Mouse (Mus musculus) CH12.LX (cell line): ENCODE measurements around the gene Fam171a2. TPM values are rescaled to one million over a fixed set of nuclear protein-coding genes. Genes with fewer than 3 reads are reported as not detected.

ENCODE experiments used
- DNase-seq: peaks from one replicate; pipeline ENCODE4 v3.0.0-alpha.2; 2013; ENCODE audit errors: extremely low read depth
- H3K27ac ChIP-seq: 2 replicates; pipeline ENCODE4 v1.5.1; 2012; ENCODE audit warnings: low read depth, mild to moderate bottlenecking, control low read depth, moderate library complexity; ENCODE audit not compliant: insufficient read depth
- H3K27me3 ChIP-seq: replicated peaks from 2 replicates; pipeline ENCODE3; 2012; ENCODE audit warnings: inconsistent platforms
- H3K36me3 ChIP-seq, 2 experiments: replicated peaks in 1 of 2; 2 replicates each; pipeline versions ENCODE3 to v1.6.1; 2012; ENCODE audit warnings: inconsistent platforms in 1 of 2, low read length in 1 of 2, mild to moderate bottlenecking in 1 of 2, mixed read lengths in 1 of 2, moderate library complexity in 1 of 2; ENCODE audit not compliant: control insufficient read depth in 1 of 2, insufficient read depth in 1 of 2
- H3K4me1 ChIP-seq, 2 experiments: 2 replicates each; pipeline ENCODE4 v1.6.1; 2012; ENCODE audit warnings: inconsistent platforms in 1 of 2, moderate library complexity in 1 of 2; ENCODE audit not compliant: insufficient read depth in 2 of 2, control insufficient read depth in 1 of 2
- H3K4me2 ChIP-seq: 2 replicates; pipeline ENCODE4 v1.6.1; 2012; ENCODE audit warnings: low read depth, mild to moderate bottlenecking, control low read depth; ENCODE audit not compliant: poor library complexity, insufficient read depth, severe bottlenecking
- H3K4me3 ChIP-seq, 3 experiments: fragments of 150-350 bp in 1 of 3; sonication (generic) in 1 of 3; replicated peaks in 1 of 3; 2 replicates each; pipeline versions ENCODE3 to v1.5.1; 2011 to 2012; ENCODE audit warnings: low read depth in 2 of 3, low read length in 2 of 3, mild to moderate bottlenecking in 2 of 3, moderate library complexity in 2 of 3, control low read depth in 1 of 3, improper control_type of control experiment in 1 of 3, inconsistent platforms in 1 of 3, mixed read lengths in 1 of 3; ENCODE audit not compliant: poor library complexity in 1 of 3
- H3K79me2 ChIP-seq: replicated peaks from 2 replicates; pipeline ENCODE4 v1.6.1; 2012; ENCODE audit warnings: mild to moderate bottlenecking, moderate library complexity; ENCODE audit not compliant: control insufficient read depth, poor library complexity, insufficient read depth, severe bottlenecking; ENCODE audit errors: extremely low read depth
- H3K9ac ChIP-seq: 2 replicates; pipeline ENCODE4 v1.6.1; 2012; ENCODE audit warnings: low read depth, mild to moderate bottlenecking, control low read depth, moderate library complexity; ENCODE audit not compliant: insufficient read depth
- H3K9me3 ChIP-seq: replicated peaks from 2 replicates; pipeline ENCODE3; 2012; ENCODE audit warnings: low read length, inconsistent platforms, mixed read lengths
- CHD2 ChIP-seq: IDR thresholded peaks from 2 replicates; pipeline ENCODE4 v1.6.1; 2011; ENCODE audit warnings: low read length, improper control_type of control experiment
- ELF1 ChIP-seq: IDR thresholded peaks from 2 replicates; pipeline ENCODE4 v1.6.1; 2014; ENCODE audit warnings: low read depth, mild to moderate bottlenecking, inconsistent platforms, low read length, improper control_type of control experiment
- EP300 ChIP-seq: IDR thresholded peaks from 2 replicates; pipeline ENCODE4 v1.6.1; 2011; ENCODE audit warnings: low read length, improper control_type of control experiment
- ETS1 ChIP-seq: conservative IDR thresholded peaks from 2 replicates; pipeline ENCODE4 v1.6.1; 2012; ENCODE audit warnings: low read depth, mild to moderate bottlenecking, inconsistent platforms, low read length, improper control_type of control experiment, moderate library complexity
- GABPA ChIP-seq: IDR thresholded peaks from 2 replicates; pipeline ENCODE4 v1.6.1; 2012; ENCODE audit warnings: low read depth, low read length, improper control_type of control experiment, inconsistent platforms; ENCODE audit not compliant: insufficient replicate concordance
- HCFC1 ChIP-seq: IDR thresholded peaks from 2 replicates; pipeline ENCODE4 v1.6.1; 2012; ENCODE audit warnings: low read depth, mild to moderate bottlenecking, inconsistent platforms, low read length, improper control_type of control experiment
- IRF4 ChIP-seq: IDR thresholded peaks from 2 replicates; pipeline ENCODE4 v1.6.1; 2014; ENCODE audit warnings: low read depth, mild to moderate bottlenecking, inconsistent platforms, low read length, improper control_type of control experiment
- JUN ChIP-seq: IDR thresholded peaks from 2 replicates; pipeline ENCODE4 v1.6.1; 2011; ENCODE audit warnings: low read depth, mild to moderate bottlenecking, low read length, improper control_type of control experiment, moderate library complexity; ENCODE audit not compliant: insufficient read depth
- JUND ChIP-seq: conservative IDR thresholded peaks from 2 replicates; pipeline ENCODE4 v1.6.1; 2011; ENCODE audit warnings: low read depth, low read length, improper control_type of control experiment
- KAT2A ChIP-seq: IDR thresholded peaks from 2 replicates; pipeline ENCODE4 v1.6.1; 2012; ENCODE audit warnings: low read length, improper control_type of control experiment, inconsistent platforms; ENCODE audit not compliant: insufficient replicate concordance
- MAX ChIP-seq: IDR thresholded peaks from 2 replicates; pipeline ENCODE4 v1.6.1; 2011; ENCODE audit warnings: low read length, improper control_type of control experiment
- MAZ ChIP-seq: IDR thresholded peaks from 2 replicates; pipeline ENCODE4 v1.6.1; 2012; ENCODE audit warnings: low read depth, mild to moderate bottlenecking, inconsistent platforms, low read length, improper control_type of control experiment, moderate library complexity
- MEF2A ChIP-seq: IDR thresholded peaks from 2 replicates; pipeline ENCODE4 v1.6.1; 2014; ENCODE audit warnings: low read depth, mild to moderate bottlenecking, inconsistent platforms, low read length, improper control_type of control experiment, borderline replicate concordance
- MXI1 ChIP-seq: IDR thresholded peaks from 2 replicates; pipeline ENCODE4 v1.6.1; 2011; ENCODE audit warnings: mild to moderate bottlenecking, low read depth, low read length, improper control_type of control experiment
- MYC ChIP-seq: IDR thresholded peaks from 2 replicates; pipeline ENCODE4 v1.6.1; 2011; ENCODE audit warnings: low read depth, mild to moderate bottlenecking, improper control_type of control experiment, low read length
- NRF1 ChIP-seq: IDR thresholded peaks from 2 replicates; pipeline ENCODE4 v1.6.1; 2014; ENCODE audit warnings: low read depth, mild to moderate bottlenecking, inconsistent platforms, low read length, improper control_type of control experiment, moderate library complexity
- POLR2A ChIP-seq: IDR thresholded peaks from 2 replicates; pipeline ENCODE4 v1.6.1; 2011; ENCODE audit warnings: low read depth, mild to moderate bottlenecking, improper control_type of control experiment, low read length
- POLR2AphosphoS2 ChIP-seq: IDR thresholded peaks from 2 replicates; pipeline ENCODE4 v1.6.1; 2011; ENCODE audit warnings: low read depth, low read length, improper control_type of control experiment
- RCOR1 ChIP-seq: conservative IDR thresholded peaks from 2 replicates; pipeline ENCODE4 v1.6.1; 2012; ENCODE audit warnings: low read depth, mild to moderate bottlenecking, inconsistent platforms, low read length, improper control_type of control experiment
- SMC3 ChIP-seq: IDR thresholded peaks from 2 replicates; pipeline ENCODE4 v1.6.1; 2011; ENCODE audit warnings: low read depth, low read length, improper control_type of control experiment
- TBP ChIP-seq: conservative IDR thresholded peaks from 2 replicates; pipeline ENCODE4 v1.6.1; 2011; ENCODE audit warnings: low read depth, low read length, improper control_type of control experiment
- ZC3H11A ChIP-seq: IDR thresholded peaks from 2 replicates; pipeline ENCODE4 v1.6.1; 2012; ENCODE audit warnings: low read depth, mild to moderate bottlenecking, inconsistent platforms, low read length, improper control_type of control experiment
- ZKSCAN1 ChIP-seq: IDR thresholded peaks from 2 replicates; pipeline ENCODE4 v1.6.1; 2012; ENCODE audit warnings: low read depth, inconsistent platforms, low read length, improper control_type of control experiment, borderline replicate concordance
- ZMIZ1 ChIP-seq: IDR thresholded peaks from 2 replicates; pipeline ENCODE4 v1.6.1; 2012; ENCODE audit warnings: low read depth, mild to moderate bottlenecking, inconsistent platforms, low read length, improper control_type of control experiment
- ZNF384 ChIP-seq: IDR thresholded peaks from 2 replicates; pipeline ENCODE4 v1.6.1; 2012; ENCODE audit warnings: low read depth, low read length, improper control_type of control experiment, inconsistent platforms
- dilution Hi-C: fragments of 300-500 bp; cut with MboI; formaldehyde crosslinking; loops from 2 replicates; pipeline ENCODE4 v1.14.3; 2020; ENCODE audit warnings: low sequenced_read_pairs; ENCODE audit not compliant: extremely low pct_unique_long_range_greater_than_20kb, extremely low pct_ligation_motif_present
- in situ Hi-C: fragments of 300-500 bp; cut with MboI; formaldehyde crosslinking; loops from 3 replicates; pipeline ENCODE4 v1.14.3; 2019; ENCODE audit warnings: low sequenced_read_pairs, low pct_ligation_motif_present, low pct_unique_long_range_greater_than_20kb, mixed read lengths
- polyA plus RNA-seq: library from polyadenylated mRNA; unstranded; fragments of >175 nt; gene quantifications from 2 replicates; pipeline ENCODE4 v1.2.1, GENCODE M21; 2012; ENCODE audit warnings: low read depth; ENCODE audit not compliant: insufficient read length
- total RNA-seq, 2 experiments: library from RNA; depleted of rRNA; stranded (reverse); fragments of 300-350 nt in 1 of 2; fragments of >200 nt in 1 of 2; gene quantifications; 2 replicates each; pipeline ENCODE4 v1.2.3; 2012 to 2014

Gene Fam171a2
- total and polyA plus RNA-seq, 3 experiments: not detected

DNA sequence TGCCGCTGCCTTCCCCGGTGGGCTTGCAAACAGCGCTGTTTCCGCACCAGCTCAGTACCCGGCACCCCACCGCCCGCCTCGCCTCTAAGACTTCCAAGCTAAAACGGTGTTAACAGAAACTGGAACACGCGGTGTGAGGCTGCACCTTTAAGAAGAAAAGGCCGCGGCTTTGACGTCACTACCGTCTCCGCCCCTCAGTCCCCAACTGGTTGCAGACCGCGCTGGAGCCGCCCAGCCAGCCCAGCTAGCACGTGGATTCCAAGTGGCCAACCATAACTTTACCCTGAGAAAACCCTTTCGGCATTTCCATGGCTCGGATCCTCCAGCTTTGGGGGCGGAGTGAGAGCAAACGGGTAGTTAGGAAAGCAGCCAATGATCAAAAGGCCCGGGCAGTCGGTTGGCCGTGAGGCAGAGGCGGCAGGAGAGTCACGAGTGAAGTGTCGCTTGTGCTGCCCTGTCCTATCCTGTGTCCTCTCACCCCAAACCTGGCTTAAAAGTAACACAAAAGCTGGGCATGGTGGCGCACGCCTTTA is 39.1 kb downstream of the Fam171a2 start (continued):
- TF ChIP-seq EP300 (no peak), ZMIZ1 (peak; percentile 98), MYC (peak; percentile 100), MAX (peak; percentile 99), ZC3H11A (no peak), MEF2A (peak; percentile 87), HCFC1 (peak; percentile 81), MAZ (peak; percentile 82), POLR2AphosphoS2 (peak; percentile 96), ZNF384 (peak; percentile 65), ZKSCAN1 (no peak), JUN (no peak)

DNA sequence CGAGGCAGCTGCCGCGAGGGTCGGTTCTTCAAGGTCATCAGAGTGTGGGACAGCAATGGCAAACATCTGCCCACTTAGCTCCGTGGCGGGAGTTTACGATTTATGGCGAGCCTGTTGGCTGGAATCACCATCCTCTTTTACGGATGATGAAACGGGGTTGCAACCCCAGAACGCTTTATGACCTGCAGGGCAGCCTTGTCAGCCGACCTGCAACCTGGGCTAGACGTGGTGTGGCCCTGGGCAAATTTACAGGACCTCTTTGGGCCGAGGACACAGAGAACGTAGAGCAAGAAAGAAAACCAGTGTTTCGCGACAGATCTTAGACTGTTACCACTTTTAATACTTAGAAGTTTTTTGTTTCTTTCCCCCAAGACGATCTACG is 39.7 kb downstream of the Fam171a2 start, which contains the start of gene Slc25a39:
Gene Slc25a39 (minus strand): TSS at position 113 of the 382 bp plus-strand sequence.
- Histone ChIP-seq H3K27ac (peak within 1 kb of the TSS; percentile 87), H3K4me2 (peak within 1 kb of the TSS; percentile 75), H3K9ac (peak within 1 kb of the TSS; percentile 97), H3K4me1 (peaks cover 10 to 40% of the 10 kb centered on the region in 2 experiments), H3K27me3 (no peaks in the 10 kb centered on the region), H3K4me3 (peak within 1 kb of the TSS; percentile 63 to 99 (median 87)), H3K36me3 (peaks cover 30 to 33% of the 10 kb centered on the region in 2 experiments), H3K9me3 (no peaks in the 10 kb centered on the region), H3K79me2 (peaks cover 12% of the 10 kb centered on the region)
- dilution Hi-C loops: loop anchor here (25.0 kb wide), 1 partner anchor 96 kb away; the partner anchor contains the start of gene Ubtf
- DNase-seq: peak; percentile 75
- TF ChIP-seq CHD2: no peak
- 0 out of 2 replicates have a peak, but pooled peaks have one; percentile 18 for TF ChIP-seq POLR2AphosphoS2
- TF ChIP-seq KAT2A: 0 out of 2 replicates have a peak, but pooled peaks have one; percentile 19
- TF ChIP-seq ZNF384: no peak
- in situ Hi-C loops: loop anchor here (5.0 kb wide), 1 partner anchor 86 kb away; no protein-coding TSS in a partner anchor

DNA sequence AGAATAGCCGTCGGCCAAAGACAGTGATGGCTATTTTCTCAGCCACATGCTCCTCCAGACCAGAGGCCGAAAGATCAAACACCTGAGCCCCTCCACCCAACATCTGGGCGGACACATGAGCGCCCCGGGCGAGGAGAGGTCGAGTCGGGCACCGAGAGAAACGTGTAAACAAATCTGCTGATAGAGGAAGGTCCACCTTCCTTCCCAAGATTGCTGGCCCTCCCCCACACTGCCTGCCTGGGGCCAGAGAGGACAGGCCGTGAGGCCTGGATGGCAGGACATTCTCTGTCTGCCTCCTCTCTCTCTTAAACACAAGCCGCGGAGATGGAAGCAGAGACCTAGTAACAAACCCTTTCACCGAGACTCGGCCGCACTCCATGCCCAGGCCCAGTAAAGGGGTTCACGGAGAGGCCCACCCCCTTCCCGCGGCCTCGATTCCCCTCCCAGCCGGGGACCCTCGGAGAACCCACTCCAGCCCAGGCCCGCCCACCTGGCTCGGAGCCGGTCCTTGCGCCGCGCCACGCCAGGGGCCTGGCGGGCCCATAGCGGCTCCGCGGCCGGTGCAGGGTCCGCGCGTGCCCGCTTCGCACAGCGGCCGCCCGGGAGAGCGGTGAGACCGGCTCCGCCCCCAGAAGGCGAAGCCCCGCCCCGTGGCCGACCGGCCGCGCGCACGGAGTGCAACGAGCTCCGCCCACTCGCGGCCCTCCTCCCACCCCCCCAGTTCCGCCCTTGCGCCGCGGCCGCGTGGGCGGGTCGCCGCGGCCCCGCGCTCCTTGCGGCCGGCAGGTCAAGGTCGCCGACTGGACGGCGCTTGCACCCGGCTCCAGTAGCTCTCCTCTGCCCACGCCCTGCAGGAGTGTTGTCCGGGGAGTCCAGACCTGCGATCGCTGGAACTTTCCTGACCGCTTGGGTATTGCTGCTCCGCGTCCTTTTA is 40.3 kb downstream of the Fam171a2 start:
- dilution Hi-C loops (loop anchor here (25.0 kb wide), 1 partner anchor 95 kb away; the partner anchor contains the start of gene Ubtf), in situ Hi-C loops (loop anchor here (5.0 kb wide), 1 partner anchor 85 kb away; no protein-coding TSS in a partner anchor)
- Histone ChIP-seq H3K79me2 (peaks cover 12% of the 10 kb centered on the region), H3K9me3 (no peaks in the 10 kb centered on the region), H3K27me3 (no peaks in the 10 kb centered on the region), H3K9ac (peak overlapping the region; percentile 97), H3K27ac (peak overlapping the region; percentile 87), H3K4me2 (peak overlapping the region; percentile 75), H3K36me3 (peaks cover 36 to 39% of the 10 kb centered on the region in 2 experiments), H3K4me3 (peak overlapping the region; percentile 63 to 99 (median 87)), H3K4me1 (peaks cover 10 to 44% of the 10 kb centered on the region in 2 experiments)
- peak; percentile 83 for DNase-seq
- TF ChIP-seq ZMIZ1 (peak; percentile 94), SMC3 (no peak; the same call in none of the 2 replicates), TBP (no peak), ELF1 (peak; percentile 86), RCOR1 (no peak), JUND (no peak), IRF4 (peak; percentile 5; the same call in 1 of the 2 replicates), ZNF384 (no peak), POLR2AphosphoS2 (peak; percentile 14; the same call in 1 of the 2 replicates), ETS1 (peak; percentile 20), MXI1 (peak; percentile 90), GABPA (no peak), EP300 (0 out of 2 replicates have a peak, but pooled peaks have one; percentile 23), MEF2A (no peak), MAX (no peak; the same call in none of the 2 replicates), MYC (peak; percentile 75), NRF1 (peak; percentile 72), POLR2A (peak; percentile 93), CHD2 (peak; percentile 56; the same call in 1 of the 2 replicates)
